Mouse (Mus musculus): ENCODE results near the gene Cd34.

DNA sequence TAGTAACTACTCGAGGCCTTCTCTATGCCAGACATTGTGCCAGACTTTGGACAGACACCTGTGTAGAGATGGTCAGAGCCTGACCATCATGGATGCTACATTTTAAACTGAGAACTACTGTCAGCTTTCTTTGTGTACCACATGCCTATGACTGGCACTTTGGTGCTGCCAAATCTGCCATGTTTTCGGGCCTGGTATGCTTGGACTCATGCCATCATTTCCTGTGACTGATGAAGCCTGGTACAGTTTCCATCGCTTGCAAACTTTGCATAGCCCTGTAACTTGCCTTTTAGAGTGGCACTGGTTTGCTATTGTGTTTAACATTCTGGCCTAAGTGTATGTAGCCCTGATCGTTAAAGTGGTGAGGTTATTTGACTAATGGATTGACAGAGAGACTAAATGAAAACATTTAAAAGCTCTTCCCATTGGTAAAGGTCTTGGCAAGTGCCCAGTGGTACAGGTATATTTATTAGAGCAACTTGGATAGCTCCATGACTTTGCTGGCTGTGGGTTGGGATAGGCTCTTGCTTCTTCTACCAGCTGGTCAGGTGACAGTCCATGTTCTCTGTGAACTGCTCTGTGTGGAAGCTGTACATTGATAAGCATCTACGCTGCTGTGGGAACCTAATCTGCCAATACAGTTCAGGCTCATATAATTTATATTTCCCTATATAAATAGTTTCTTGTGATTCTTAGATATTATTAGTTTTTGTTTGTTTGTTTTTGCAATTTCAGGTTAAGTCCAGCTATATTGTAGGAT is 44.5 kb downstream of the Cd34 start:
- no peak for TF ChIP-seq CTCF (IDR thresholded peaks at IDR 0.05)
- TF ChIP-seq EP300 (IDR thresholded peaks at IDR 0.05), result no peak
